Mouse (Mus musculus) ZHBTc4 (cell line): Measurements from ENCODE around the gene Irak2.
A peak's percentile ranks its signal among the peaks of the same experiment; 100 is the strongest.
"Not testable (repeated sequence)": the region's sequence is repeated elsewhere in the genome, so short reads cannot be mapped to it uniquely, and the experiment has no call there.

ENCODE experiments used
- DNase-seq: peaks from one replicate; pipeline ENCODE4 v3.0.0-alpha.2; 2011; ENCODE audit warnings: low read depth, low spot score

Gene Irak2

DNA sequence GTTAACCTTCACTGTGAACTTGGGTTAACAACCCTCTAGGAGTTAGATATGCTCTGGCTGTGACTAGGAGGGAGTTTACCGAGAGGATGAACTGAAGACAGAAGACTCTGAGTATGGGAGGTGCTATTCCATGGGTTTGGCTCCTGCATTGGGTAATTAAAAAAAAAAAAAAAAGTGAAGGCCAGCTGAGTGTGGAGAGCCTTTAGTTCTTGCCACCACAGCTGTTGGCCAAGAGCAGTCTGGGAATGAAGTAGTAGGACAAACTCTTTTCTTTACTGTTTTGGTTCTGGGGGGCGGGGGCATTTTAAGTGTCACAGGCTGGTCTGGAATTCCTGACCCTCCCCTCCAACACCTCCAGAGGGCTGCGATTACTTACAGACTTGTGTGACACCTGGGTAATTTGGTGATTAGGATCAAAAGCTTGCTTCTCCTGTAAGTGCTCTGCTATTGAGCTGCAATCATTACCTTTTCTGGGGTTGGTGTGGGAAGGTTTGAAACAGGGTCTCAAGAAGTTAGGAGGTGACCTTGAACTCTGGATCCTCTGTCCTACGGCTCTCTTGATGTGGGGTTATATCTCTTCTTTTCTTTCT is 57.6 kb downstream of the Irak2 start:
- DNase-seq = peak; percentile 46

DNA sequence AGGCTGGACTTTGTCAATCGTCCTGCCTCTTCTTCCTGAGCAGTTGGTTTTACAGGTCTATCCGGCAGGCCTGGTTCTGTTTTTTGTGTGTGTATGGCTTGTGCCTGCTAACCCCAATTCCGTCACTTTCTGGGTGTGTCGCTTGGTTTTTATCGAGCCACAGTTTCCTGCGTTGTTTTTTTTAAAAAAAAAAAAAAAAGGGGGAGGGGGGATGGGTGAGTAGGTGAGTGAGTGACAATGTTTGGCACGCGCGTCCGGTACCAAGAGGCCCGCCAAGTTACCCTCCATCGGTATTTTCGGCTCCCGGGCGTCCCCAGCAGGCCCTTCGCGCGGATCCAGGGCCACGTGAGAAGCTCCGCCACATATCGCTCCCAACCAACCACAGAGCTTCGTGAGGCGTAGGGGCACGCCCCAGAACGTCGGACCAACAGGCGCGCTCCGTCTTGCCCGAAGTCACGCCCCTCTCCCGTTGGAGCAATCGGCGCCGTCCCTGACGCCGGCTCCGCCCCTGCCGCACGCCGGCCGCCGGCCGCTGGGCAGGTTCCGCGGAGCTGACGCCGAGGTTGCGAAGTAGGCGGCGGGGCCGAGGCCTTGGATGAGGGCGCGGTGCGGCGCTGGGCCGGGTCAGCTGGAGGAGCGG is 58.4 kb downstream of the Irak2 start, which contains the start of gene Tatdn2:
Gene Tatdn2, plus strand, starts transcription at position 469 of the 640 bp plus-strand sequence.
- DNase-seq = peak; percentile 99

DNA sequence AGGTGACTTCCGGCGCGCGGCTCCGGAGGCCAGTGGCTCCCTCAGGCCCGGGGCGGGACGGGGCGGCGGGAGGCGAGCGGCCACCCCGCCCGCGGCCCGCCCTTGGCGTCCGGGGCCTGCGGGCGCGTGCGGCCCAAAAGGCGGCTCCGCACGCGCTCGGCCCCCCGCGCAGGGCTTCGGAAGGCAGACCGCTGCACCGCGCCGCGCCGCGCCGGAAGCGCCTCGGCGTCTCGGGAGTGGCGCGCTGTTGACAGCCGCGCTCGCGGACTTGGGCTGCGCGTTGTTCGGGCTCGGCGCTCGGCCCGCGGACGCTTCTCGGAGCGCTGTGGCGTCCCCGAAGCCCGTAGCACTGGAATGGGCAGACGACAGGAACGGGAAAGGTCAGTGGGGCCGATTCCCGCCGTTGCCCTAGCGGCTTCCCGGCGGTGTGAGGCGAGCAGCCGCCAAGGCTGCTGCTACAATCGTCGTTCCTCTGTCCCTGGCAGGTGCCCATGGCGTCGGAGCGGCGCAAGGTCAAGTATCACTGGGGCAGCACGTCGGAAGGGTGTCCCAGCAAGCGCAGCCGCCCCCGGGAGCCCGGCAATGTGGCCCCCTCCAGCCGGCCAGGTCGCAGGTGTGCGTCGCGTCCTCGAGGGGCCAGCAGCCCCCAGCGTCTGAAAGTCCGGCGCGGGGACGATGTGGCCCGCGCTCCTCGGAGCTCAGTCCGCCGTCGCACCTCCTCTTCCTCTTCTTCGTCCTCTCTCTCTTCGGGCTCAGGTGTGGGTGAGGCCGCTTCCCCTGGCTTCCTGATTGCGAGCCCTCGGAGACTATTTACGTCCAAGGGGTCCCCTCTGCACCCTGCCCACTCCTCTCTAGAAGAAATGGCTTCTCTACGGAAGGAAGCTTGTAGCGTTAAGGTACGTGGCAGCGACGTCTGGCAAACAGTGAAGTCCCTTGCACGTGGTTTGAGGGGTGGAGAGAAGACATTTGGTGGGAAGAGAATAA is 59.2 kb downstream of the Irak2 start:
- peak; percentile 77 for DNase-seq

DNA sequence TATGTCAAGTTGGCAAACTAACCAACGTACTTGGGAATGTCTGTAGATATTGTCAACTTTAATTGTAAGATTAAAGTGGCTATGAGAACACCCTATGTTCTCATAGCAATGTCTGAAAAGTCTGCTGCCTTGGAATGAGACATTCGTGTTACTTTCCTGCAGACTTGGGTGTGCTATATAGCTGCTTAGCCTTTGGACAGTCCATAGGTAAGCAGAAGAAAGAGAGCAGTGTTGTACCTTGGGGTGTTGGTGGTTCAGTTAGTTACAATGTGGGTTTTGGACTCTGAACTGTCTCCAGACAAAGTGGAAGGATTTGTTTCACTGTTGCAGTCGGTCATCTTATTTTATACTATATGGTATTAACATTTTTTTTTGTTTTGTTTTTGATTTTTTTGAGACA is 74.5 kb downstream of the Irak2 start:
- DNase-seq = no peak

DNA sequence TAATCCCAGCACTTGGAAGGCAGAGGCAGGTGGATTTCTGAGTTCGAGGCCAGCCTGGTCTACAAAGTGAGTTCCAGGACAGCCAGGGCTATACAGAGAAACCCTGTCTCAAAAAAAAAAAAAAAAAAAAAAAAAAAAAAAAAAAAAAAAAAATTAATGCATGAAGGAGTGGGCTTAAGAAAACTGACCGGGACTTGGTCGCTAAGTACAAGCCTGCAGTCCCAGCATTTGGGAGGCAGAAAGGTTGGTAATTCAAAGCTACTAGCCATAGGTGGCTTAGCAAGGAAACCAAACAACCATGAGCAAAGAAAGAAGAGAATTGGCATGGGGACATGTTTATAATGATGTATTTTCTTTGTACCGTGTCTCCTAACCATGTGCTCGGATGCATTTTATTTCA is 75.1 kb downstream of the Irak2 start:
- not testable (repeated sequence) for DNase-seq

DNA sequence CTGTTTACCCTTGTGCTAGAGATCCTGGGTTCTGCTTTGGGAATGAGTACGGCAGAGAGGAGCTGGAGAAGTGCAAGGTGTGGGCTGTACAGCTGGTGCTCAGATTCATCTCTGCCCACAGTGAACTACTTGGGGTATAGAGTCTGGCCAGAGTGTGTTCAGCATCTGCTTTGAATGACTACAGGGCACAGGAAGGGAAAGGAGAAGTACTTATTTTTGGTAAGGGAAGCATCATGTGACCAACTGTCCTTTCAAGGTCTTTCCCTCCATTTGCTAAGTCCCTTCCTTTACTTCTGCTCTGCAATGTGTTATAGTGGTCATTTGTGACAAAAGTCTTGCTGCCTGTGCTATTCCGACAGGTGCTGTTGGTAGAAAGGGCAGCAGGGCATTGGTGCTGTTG is 76.0 kb downstream of the Irak2 start:
- no peak for DNase-seq

DNA sequence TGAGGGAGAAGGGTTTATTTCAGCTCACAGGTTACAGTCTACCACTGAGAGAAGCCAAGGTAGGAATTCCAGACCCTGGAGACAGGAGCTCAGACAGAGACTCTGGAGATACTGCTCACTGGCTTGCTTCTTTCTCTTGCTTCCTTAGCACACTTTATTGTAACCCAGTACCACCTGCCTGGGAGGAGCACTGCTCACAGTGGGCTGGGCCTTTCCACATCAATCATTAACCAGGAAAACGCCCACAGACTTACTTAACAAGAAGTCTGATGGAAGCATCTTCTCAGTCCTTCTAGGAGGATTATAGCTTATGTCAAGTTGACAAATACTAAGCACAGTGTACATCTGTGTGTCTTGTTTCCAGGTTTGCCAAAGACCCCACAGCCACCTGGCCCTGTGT is 76.5 kb downstream of the Irak2 start:
- peak; percentile 34 for DNase-seq

DNA sequence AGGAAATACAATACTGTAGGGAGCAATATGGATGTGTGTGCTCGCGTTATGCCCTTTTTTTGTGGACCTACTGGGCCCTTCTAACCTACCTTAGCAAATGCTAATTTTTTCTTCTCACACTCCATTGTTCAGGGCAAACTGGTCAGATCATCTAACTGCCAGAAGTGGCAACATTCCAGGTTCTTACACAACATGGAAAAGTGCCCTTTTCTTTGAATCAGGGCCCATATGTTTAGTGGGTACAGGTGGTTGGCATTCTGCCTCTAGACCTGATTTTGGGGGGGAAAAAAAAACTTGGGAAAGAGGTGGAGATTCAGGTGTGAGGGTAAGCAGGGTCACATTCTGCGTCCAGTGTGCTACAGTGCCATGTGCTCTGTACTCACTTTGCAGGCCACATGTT is 79.3 kb downstream of the Irak2 start:
- no peak for DNase-seq

DNA sequence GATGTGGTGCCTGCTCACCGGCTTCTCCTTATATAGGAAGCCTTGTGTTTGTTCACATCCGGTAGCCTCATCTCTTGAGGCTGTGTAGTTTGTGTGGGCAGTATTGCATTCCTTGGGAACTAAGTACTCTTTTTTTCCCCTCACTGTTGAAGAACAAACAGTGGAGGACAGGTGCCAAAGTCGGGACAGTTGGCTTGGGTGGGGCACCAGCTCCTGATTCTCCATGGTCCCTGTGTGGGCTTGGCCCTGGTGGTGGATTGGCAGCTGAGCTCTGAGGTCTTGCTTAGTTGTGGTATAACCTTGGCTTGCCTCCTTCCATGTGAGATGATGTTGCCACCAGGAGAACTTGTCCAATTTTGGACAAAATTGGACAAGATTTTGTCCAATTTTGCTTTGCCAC is 81.6 kb downstream of the Irak2 start, which contains the start of gene Ghrl:
Gene Ghrl, minus strand, starts transcription at position 3 of the 400 bp plus-strand sequence.
- no peak for DNase-seq

DNA sequence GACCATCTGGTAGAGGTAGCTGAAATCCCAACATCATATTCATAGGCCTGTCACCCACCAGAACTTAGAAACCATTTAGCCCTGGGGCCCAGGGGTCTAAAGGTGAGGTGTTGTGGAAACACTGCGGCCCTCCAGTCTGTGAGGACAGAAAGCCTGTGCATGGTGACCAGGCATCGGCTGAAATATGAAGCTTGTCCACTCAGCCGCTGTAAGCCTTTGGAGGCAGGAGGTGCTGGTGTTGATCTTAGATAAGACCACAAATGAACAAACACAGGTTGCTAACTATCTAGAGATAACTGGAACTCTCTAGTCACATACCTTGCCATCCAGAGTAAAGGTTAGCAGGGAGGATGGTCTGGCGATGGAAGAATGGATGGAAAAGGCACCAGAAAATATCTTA is 82.8 kb downstream of the Irak2 start:
- DNase-seq = no peak

DNA sequence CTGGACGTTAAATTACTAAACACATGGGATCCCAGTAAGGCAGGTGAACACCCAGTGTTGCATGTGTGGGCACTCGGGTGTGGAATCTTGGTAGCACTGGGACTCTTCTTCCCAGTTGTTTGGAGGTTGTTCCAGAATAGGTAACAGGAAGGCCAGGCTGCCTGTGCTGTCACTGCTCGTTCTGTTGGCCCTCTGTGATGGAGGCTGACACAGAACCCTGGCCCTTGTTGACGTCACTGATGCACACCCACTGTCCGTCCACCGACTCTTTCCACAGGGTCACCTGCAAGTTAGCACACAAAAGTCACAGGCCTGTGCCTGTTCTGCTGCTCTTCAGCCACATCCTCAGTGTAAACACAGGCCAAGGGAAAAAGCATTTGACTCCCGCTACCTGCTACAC is 89.9 kb downstream of the Irak2 start:
- DNase-seq = no peak

DNA sequence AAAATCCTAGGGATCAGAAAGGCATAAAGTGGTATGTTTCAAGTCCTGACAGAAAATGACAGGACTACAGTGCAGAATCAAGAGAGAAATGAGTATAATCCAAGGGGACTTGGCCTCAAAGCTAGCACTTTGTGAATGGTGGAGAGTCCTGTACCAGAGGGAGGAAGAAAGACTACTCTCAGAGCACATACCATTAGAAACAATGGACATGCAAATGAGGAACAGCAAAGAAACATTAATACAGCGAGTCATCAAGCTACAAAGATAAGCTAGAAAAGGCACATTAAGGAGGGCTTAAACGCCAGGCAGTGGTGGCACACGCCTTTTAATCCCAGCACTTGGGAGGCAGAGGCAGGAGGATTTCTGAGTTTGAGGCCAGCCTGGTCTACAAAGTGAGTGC is 93.0 kb downstream of the Irak2 start:
- no peak for DNase-seq

DNA sequence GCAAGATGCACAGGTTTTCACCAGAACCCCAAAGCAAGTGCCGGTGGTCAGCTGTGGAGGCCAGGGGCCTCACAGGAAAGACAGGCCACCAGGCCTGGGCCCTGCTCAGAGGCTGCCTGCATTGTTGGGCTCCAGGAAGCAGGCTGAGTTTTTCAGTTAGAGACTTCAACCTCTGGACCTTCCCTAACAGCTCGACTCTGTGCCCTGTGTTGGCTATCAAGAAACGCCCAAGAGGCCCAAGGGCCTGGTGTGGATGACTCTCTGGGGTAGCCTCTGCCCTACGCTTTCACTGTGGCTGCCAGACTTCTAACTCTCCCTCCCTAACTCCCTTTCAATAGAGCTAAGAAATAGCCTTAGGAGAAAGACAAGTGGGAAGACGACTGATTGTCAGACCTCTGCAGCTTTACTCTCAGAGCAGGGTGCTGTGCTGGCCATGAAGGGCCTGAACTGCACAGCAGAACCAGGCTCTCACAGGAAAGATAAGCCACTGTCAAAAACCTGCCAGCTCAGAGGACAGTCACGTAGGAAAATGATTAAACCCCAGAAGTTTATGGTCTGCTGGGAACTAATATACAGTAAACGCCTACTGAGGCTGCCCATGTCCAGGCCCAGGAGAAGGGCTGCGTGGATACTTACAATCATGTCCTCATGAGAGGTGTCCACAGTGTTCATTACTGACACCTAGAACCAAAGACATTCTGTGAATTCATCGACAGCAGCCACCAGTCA is 99.2 kb downstream of the Irak2 start:
- no peak for DNase-seq

DNA sequence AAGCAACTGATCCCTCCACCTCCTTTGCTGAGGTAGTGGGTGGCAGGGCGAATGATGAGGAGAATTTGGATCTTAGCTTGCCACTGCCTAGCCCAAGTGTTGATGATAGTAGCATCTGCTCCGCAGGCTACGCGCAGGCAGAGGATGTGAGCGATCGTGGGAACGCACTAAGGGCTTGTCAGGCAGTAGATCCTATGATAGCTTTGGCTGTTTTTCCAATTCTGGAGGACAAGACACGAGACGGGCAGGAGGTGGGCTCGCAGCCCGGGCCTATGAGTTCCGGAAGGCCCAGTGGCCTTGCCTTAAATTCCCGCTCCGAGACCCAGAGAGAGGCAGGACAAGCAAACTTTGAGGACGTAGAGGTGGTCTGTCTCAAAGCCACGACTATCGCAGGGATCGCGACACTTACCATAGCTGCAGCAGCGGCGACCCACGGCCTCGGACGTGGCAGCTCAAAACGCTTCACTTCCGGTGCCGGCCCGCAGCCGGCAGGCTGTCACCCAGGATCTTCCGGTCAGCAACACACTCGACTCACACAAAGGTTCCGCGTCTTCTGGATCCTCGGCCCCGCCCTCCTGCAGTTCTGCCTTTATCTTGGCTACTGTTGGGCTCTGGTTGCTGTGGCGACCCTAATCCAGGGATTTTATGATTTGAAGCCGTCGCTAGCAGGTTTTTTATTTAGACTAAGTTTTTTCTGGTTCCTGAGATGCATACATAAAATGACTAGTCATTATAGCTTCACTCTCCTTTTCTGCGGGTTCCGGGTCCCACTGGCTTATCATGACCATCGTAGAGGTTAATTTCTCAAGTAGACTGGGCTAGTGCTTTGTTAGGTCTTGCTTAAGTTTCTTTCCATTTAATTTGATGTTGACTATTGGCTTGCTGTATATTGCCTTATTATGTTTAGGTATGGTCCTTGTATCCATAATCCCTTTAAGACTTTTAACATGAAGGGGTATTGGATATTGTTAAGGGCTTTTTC is 102.3 kb downstream of the Irak2 start, which contains the start of gene Sec13:
Gene Sec13, minus strand, starts transcription at position 508 of the 982 bp plus-strand sequence.
- DNase-seq = peak; percentile 95

DNA sequence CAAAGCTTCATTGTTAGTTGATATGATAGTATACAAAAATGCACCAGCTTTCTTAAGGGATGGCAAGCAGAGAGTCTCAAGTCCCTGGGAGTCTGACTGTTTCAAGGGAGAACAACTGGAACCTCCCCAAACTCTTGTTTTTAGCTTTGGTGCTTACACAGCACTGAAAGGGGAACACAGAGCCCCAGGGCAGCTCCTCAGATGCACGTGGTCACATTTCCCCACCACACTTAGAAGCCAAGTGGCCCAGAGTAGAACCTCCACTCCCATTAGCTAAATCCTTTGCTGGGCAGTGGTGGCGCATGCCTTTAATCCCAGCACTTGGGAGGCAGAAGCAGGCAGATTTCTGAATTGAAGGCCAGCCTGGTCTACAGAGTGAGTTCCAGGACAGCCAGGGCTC is 103.2 kb downstream of the Irak2 start:
- DNase-seq = no peak

DNA sequence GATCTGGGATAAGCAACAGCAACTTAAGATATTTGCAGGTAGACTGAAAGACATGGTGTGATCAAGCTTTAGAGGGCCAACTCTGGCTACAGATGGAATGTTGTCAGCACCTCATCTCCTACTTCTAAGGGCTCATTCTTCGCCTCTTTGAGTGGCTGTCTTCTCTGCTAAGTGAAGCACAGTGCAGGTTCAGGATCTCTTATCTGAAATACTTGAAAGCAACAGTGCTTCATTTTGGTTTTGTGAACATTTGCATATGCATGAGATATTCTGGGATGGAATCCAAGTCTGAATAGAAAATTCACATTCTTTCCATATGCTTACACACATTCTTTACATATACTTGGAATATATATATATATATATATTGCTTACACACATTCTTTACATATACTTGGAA is 104.1 kb downstream of the Irak2 start:
- no peak for DNase-seq

DNA sequence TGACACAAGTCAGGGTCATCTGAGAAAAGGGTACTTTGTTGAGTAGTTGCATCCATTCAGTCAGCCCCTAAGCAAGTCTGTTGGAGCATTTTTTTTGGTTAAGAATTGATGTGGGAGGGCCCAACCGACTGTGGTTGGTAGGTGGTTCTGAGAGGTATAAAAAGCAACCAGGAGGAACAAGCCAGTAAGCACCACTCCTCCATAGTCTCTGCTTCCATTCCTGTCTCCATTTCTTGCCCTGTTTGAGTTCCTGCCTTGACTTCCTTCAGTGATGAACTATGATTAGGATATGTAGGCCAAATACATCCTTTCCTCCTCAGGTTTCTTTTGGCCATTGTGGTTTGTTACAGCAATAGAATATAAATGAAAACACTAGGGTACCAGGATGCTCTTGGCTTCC is 104.8 kb downstream of the Irak2 start:
- no peak for DNase-seq
